Mouse (Mus musculus) heart, postnatal 10 days (tissue): Measurements from ENCODE around the gene Vmn2r121. TPM values are rescaled to one million over a fixed set of nuclear protein-coding genes. Genes with fewer than 3 reads are reported as not detected.

ENCODE experiments used
- DNase-seq, 2 experiments: peaks; one replicate each; pipeline ENCODE4 v3.0.0; 2021
- intact Hi-C: fragments of 180-260 bp; cut with DNase I; formaldehyde crosslinking; loops from one replicate; pipeline ENCODE4 v1.15.1; 2025
- total RNA-seq, 2 experiments: library from RNA; stranded (reverse); gene quantifications; 2 replicates each; pipeline ENCODE4 v1.2.3; 2021

The Vmn2r121 gene
- total RNA-seq = not detected

GRCm38 (mm10) chrX:124135852-124136251, at the start of gene Vmn2r121:
Gene Vmn2r121 (minus strand): TSS chrX:124135952.
- intact Hi-C loops = no loop called here
- DNase-seq = no peak
